Mouse (Mus musculus) thymus, adult 18-20 months (tissue): ENCODE results near the gene Olfr311.
A peak's percentile ranks its signal among the peaks of the same experiment; 100 is the strongest.

Experiments used
- DNase-seq, 2 experiments: peaks; one replicate each; pipeline ENCODE4 v3.0.0; 2022; ENCODE audit warnings: mixed read lengths in 2 of 2

Gene Olfr311

GRCm38 (mm10) chr11:58883756-58884155, 44.7 kb downstream of the Olfr311 start:
- DNase-seq = peak; percentile 84 to 91

GRCm38 (mm10) chr11:58890511-58890910, 51.5 kb downstream of the Olfr311 start:
- no peak for DNase-seq
